Mouse (Mus musculus) C2C12 (cell line): ENCODE measurements at regions not wholly inside any gene's neighbourhood (a gene's known extent, or its start where the extent isn't known, plus 50 kb on each side); places are given as distances from the start of the nearest gene placed in this dataset.

Experiments
- CEBPB ChIP-seq: IDR thresholded peaks from one replicate; pipeline ENCODE4 v1.6.1; 2011; ENCODE audit warnings: low read depth, mild to moderate bottlenecking, control low read depth, moderate library complexity
- CTCF ChIP-seq: IDR thresholded peaks from one replicate; pipeline ENCODE4 v1.5.1; 2011; ENCODE audit not compliant: control insufficient read depth, insufficient read depth, insufficient read length
- MAX ChIP-seq: IDR thresholded peaks from one replicate; pipeline ENCODE4 v1.6.1; 2011; ENCODE audit warnings: mild to moderate bottlenecking, control low read depth
- USF1 ChIP-seq: IDR thresholded peaks from one replicate; pipeline ENCODE4 v1.6.1; 2011; ENCODE audit warnings: low read depth, mild to moderate bottlenecking, control low read depth, moderate library complexity

DNA sequence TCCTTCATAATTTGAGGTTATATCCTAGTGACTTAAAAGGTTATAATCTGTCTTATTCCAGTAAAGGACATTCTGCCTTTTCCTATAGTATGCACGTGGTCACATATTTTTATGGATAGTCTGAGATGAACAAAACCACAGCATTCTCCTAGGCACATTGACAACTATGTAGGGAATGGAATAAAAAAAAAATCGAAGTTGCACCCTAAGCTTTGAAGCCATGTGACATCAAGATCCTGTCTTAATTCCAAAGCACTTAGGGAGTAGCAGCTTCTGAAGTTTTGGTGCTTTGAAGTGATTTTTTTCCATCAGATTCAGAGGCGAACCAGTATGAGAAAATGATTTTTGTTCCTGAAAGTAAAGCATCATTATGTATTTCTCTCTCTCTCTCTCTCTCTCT lies 290.6 kb downstream of the Pdgfc start:
- TF ChIP-seq CEBPB = no peak
- no peak for TF ChIP-seq CTCF
- peak; percentile 47 for TF ChIP-seq USF1
- no peak for TF ChIP-seq MAX
